Mouse (Mus musculus) megakaryocyte, embryonic 14.5 days (primary cell): ENCODE results near the gene Hebp1.

Experiments
- FLI1 ChIP-seq: IDR thresholded peaks from 2 replicates; pipeline ENCODE4 v1.6.1; 2012; ENCODE audit warnings: low read length, inconsistent platforms, mixed read lengths
- GATA1 ChIP-seq: IDR thresholded peaks from 3 replicates; pipeline ENCODE4 v1.6.1; 2012; ENCODE audit warnings: mixed read lengths, low read length, inconsistent platforms, borderline replicate concordance

- TF ChIP-seq GATA1 (no peak), FLI1 (no peak)
Observed at GRCm38 (mm10) chr6:135158509-135158908, 39.3 kb downstream of the Hebp1 start.
